Mouse (Mus musculus): Measurements from ENCODE around the gene Nuak2.
A peak's percentile ranks its signal among the peaks of the same experiment; 100 is the strongest.
"Not testable (repeated sequence)": the region's sequence is repeated elsewhere in the genome, so short reads cannot be mapped to it uniquely, and the experiment has no call there.

The Nuak2 gene

GRCm38 (mm10) chr1:132315889-132316624 is at the start of gene Nuak2:
TSS of gene Nuak2 (plus strand) at chr1:132316126.
- peak; percentile 87 for DNase-seq (ENCODE audit: extremely low spot score, low spot score)

- DNase-seq (ENCODE audit: extremely low spot score, low spot score), result no peak
Observed at GRCm38 (mm10) chr1:132266791-132267557, 49.0 kb upstream of the Nuak2 start.

GRCm38 (mm10) chr1:132267959-132268358 is 48.0 kb upstream of the Nuak2 start:
- no peak for DNase-seq (ENCODE audit: extremely low spot score, low spot score)

DNA sequence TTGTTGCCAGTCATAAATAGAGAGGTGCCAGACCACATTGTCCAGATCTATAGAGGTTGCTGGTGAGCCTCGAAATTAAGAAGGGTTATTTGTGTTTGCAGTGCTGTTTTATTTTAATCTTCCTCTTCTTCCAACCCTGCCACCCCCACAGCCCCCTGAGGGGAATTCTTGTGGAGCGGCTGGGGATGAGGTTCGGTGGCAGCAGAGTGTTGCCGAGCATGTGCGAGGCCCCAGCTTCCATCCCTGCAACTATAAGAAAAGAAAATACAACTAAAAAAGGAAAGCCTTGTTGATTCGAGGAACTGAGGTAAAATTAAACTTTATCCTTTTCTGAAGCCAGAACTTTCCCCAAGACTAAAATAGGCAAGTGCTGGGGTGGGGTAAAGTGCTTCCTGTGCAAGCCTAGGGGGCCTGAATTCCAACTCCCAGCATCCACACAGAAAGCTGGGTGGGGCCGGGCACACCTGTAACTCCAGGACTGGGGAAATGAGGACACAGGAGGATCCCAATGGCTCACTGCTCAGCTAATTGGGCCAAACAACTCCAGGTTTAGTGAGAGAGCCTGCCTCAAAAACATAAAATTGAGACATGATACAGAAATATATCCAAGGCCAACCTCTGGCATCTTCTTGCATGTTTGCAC is 47.4 kb upstream of the Nuak2 start:
- DNase-seq (ENCODE audit: extremely low spot score, low spot score), result no peak

GRCm38 (mm10) chr1:132271237-132271636 is 44.7 kb upstream of the Nuak2 start:
- no peak for DNase-seq (ENCODE audit: extremely low spot score, low spot score)

DNA sequence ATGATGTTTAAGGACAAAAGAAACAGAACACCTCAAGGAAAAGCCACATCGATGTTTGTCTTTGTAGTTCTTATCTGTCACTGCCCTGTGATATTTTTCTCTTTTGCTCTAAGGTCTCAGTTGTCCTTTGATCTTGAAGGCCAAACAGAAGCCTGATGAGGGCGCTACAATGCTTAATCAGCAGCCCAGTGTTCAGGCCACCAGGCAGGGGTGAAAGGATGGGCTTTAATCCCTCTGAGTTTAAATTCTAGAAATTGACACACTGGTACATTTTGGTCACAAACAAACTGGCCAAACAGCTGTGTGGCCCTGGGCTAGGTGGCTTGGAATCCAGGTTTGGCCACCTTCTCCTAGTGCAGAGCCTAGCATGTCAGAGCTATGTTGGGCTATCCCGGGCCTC is 39.2 kb upstream of the Nuak2 start:
- DNase-seq (ENCODE audit: extremely low spot score, low spot score), result no peak

DNA sequence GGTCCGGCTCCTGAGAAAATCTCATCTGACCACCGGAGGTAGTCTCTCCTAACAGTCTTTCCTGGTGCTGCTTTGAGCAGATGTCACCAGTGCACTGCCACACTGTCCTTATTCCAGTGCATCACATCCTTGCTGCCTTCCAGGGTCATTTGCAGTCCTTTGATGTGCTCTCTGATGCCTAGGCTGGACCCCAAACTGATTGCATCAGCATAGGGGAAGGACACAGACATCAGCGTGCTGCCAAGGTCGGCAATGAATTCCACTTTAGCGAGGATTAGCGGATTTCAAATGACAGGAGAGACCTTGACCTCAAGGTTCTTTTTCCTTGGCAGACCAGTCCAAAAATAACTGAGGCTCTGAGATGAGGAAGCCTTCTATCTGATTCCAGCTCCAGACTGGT is 38.8 kb upstream of the Nuak2 start:
- DNase-seq (ENCODE audit: extremely low spot score, low spot score), result no peak

DNA sequence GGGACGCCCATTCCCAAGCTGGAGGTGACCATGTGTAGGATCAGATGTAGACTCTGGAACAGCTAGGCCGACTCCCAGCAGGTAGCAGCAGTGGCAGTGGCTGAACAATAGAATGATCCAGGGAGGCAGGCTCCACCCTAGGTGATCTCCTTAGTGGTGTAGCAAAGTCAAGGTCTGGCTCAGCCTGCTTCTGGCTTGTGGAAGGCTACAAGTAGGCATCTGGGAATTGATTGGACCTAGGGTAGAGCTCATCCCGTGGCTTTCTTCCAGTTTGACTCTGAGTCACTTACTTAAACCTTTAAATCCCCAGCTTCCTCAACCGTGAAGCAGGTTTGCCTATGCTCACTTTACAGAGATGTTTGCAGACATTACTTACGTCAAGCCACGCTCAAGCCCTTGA is 35.3 kb upstream of the Nuak2 start:
- DNase-seq (ENCODE audit: extremely low spot score, low spot score), result not testable (repeated sequence)

GRCm38 (mm10) chr1:132281523-132282176 is 34.3 kb upstream of the Nuak2 start:
- no peak for DNase-seq (ENCODE audit: extremely low spot score, low spot score)

GRCm38 (mm10) chr1:132282177-132282536 is 33.8 kb upstream of the Nuak2 start:
- DNase-seq (ENCODE audit: extremely low spot score, low spot score), result no peak

DNA sequence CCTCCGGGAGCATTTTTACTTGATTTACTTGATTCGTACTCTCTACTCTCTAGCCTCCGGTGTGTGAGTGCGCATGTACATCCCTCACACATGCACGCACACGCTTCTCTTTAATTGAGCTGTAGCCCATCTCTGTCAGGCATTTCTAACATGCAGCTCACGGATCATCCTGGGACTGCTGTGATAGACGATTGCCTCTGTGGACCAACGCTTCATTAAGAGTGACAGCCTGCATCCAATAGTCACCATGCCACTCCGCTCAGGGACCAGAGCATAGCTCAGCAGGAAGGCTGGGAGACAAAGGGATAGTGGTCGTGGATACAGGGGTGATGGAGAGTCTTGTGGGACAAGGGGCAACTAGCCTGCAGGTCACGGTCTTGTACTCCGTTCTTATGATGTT is 32.9 kb upstream of the Nuak2 start:
- DNase-seq (ENCODE audit: extremely low spot score, low spot score), result no peak

- no peak for DNase-seq (ENCODE audit: extremely low spot score, low spot score)
Observed at GRCm38 (mm10) chr1:132286735-132287134, 29.2 kb upstream of the Nuak2 start.

GRCm38 (mm10) chr1:132287445-132287844 is 28.5 kb upstream of the Nuak2 start:
- DNase-seq (ENCODE audit: extremely low spot score, low spot score), result no peak

DNA sequence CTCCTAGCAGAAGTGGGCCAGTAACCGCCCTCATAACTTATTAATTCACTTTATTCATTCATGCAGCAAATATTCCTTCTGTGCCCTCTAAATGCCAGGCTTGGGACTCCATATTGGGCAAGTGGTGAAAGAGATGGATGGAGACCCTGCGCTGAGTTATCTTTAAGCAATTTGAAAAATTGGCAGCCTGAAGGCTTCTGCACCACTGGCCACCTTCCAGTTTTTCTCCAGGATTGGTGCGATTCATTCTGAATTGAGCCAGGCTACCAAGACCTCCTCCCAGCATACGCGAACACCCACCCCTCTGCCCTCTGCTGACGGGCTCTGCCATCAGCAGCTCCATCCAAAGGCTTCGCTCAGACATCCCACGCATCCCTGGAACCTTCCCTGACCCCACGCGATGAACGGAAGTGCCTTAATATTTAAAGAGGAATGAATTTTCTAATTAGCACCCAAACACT is 27.9 kb upstream of the Nuak2 start:
- no peak for DNase-seq (ENCODE audit: extremely low spot score, low spot score)

DNA sequence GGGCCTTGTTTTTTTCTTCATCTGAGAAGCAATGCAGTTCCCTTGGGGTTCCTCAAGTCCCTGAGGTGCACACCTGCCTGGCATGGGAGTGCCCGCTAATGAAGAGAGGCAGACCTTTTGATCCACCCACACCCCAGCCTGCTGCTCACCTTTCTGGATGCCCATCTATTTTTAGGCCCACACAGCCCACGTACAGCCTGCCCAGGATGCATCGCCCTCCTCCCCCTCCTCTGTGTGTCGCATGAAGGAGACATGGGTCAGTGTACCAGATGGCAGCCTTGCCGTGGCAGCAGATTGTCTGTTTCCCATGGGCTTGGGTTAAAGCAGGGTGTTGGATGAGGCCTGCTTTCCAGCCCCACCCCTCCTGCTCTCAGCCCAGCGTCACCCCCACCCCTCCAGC is 26.0 kb upstream of the Nuak2 start:
- no peak for DNase-seq (ENCODE audit: extremely low spot score, low spot score)

DNA sequence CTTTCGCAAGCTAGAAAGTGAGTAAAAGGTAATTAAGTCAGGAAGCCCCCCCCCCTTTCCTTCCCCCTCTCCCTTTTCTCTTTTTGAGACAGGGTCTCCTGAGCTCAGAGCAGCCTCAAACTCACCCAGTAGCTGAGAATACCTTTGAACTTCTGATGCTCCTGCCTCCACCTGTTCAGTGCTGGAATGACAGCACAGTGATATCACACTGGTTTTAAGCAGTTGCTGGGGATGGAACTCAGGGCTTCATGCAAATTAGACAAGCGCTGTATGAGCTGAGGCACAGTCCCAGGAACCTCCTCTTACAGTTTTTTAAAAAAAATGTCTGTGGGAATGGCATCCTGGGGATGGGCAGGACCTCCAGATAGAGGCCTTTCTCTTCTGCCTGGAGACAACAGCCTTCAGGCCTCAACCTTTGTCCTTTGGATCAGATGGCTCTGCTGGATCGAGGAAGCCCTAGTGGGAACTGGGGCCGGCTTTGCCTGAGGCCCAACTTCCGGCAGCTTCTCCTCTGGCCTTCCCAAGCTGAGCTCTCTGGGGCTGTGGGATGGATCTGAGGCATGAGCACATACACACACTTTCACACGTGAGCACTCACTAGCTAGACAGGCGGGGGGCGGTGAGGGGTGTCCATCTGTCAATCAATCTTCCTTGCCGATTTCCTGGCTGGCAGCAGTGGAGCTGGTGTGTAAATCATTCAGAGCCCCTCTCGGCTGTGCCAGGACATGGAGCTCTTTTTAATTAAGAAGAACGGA is 24.8 kb upstream of the Nuak2 start:
- no peak for DNase-seq (ENCODE audit: extremely low spot score, low spot score)

DNA sequence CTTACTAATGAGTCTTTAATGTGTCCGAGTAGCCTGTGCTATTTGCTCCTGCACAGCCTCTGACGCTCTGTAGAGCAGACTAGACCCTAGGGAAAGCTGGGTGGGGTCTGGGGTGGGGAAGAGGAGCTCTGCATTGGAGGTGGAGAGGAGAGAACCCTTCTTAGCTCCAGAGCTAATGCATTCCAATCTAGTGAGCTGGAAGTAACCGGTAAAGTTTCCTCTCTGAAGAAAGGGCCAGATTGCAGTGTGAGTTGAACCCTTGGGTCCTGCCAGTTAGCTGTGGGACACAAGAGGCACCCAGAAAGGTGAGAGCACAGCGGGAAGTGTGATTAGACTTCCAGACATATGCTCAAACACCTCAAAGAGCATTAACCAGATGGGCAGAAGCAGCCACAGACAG is 24.2 kb upstream of the Nuak2 start:
- DNase-seq (ENCODE audit: extremely low spot score, low spot score), result no peak

GRCm38 (mm10) chr1:132292318-132293129 is 23.4 kb upstream of the Nuak2 start:
- DNase-seq (ENCODE audit: extremely low spot score, low spot score), result peak; percentile 32

GRCm38 (mm10) chr1:132295506-132295905 is 20.4 kb upstream of the Nuak2 start:
- no peak for DNase-seq (ENCODE audit: extremely low spot score, low spot score)

GRCm38 (mm10) chr1:132296051-132296450 is 19.9 kb upstream of the Nuak2 start:
- DNase-seq (ENCODE audit: extremely low spot score, low spot score), result no peak

Measured in neural tube, embryonic 10.5 days (tissue).